Mouse (Mus musculus) CH12.LX (cell line): ENCODE results near the gene Psma3. TPM values are rescaled to one million over a fixed set of nuclear protein-coding genes. Genes with fewer than 3 reads are reported as not detected.

Experiments
- DNase-seq: peaks from one replicate; pipeline ENCODE4 v3.0.0-alpha.2; 2013; ENCODE audit errors: extremely low read depth
- H3K27ac ChIP-seq: 2 replicates; pipeline ENCODE4 v1.5.1; 2012; ENCODE audit warnings: low read depth, mild to moderate bottlenecking, control low read depth, moderate library complexity; ENCODE audit not compliant: insufficient read depth
- H3K27me3 ChIP-seq: replicated peaks from 2 replicates; pipeline ENCODE3; 2012; ENCODE audit warnings: inconsistent platforms
- H3K36me3 ChIP-seq, 2 experiments: replicated peaks in 1 of 2; 2 replicates each; pipeline versions ENCODE3 to v1.6.1; 2012; ENCODE audit warnings: inconsistent platforms in 1 of 2, low read length in 1 of 2, mild to moderate bottlenecking in 1 of 2, mixed read lengths in 1 of 2, moderate library complexity in 1 of 2; ENCODE audit not compliant: control insufficient read depth in 1 of 2, insufficient read depth in 1 of 2
- H3K4me1 ChIP-seq, 2 experiments: 2 replicates each; pipeline ENCODE4 v1.6.1; 2012; ENCODE audit warnings: inconsistent platforms in 1 of 2, moderate library complexity in 1 of 2; ENCODE audit not compliant: insufficient read depth in 2 of 2, control insufficient read depth in 1 of 2
- H3K4me2 ChIP-seq: 2 replicates; pipeline ENCODE4 v1.6.1; 2012; ENCODE audit warnings: low read depth, mild to moderate bottlenecking, control low read depth; ENCODE audit not compliant: poor library complexity, insufficient read depth, severe bottlenecking
- H3K4me3 ChIP-seq, 3 experiments: fragments of 150-350 bp in 1 of 3; sonication (generic) in 1 of 3; replicated peaks in 1 of 3; 2 replicates each; pipeline versions ENCODE3 to v1.5.1; 2011 to 2012; ENCODE audit warnings: low read depth in 2 of 3, low read length in 2 of 3, mild to moderate bottlenecking in 2 of 3, moderate library complexity in 2 of 3, control low read depth in 1 of 3, improper control_type of control experiment in 1 of 3, inconsistent platforms in 1 of 3, mixed read lengths in 1 of 3; ENCODE audit not compliant: poor library complexity in 1 of 3
- H3K79me2 ChIP-seq: replicated peaks from 2 replicates; pipeline ENCODE4 v1.6.1; 2012; ENCODE audit warnings: mild to moderate bottlenecking, moderate library complexity; ENCODE audit not compliant: control insufficient read depth, poor library complexity, insufficient read depth, severe bottlenecking; ENCODE audit errors: extremely low read depth
- H3K9ac ChIP-seq: 2 replicates; pipeline ENCODE4 v1.6.1; 2012; ENCODE audit warnings: low read depth, mild to moderate bottlenecking, control low read depth, moderate library complexity; ENCODE audit not compliant: insufficient read depth
- H3K9me3 ChIP-seq: replicated peaks from 2 replicates; pipeline ENCODE3; 2012; ENCODE audit warnings: low read length, inconsistent platforms, mixed read lengths
- CHD2 ChIP-seq: IDR thresholded peaks from 2 replicates; pipeline ENCODE4 v1.6.1; 2011; ENCODE audit warnings: low read length, improper control_type of control experiment
- ELF1 ChIP-seq: IDR thresholded peaks from 2 replicates; pipeline ENCODE4 v1.6.1; 2014; ENCODE audit warnings: low read depth, mild to moderate bottlenecking, inconsistent platforms, low read length, improper control_type of control experiment
- EP300 ChIP-seq: IDR thresholded peaks from 2 replicates; pipeline ENCODE4 v1.6.1; 2011; ENCODE audit warnings: low read length, improper control_type of control experiment
- GABPA ChIP-seq: IDR thresholded peaks from 2 replicates; pipeline ENCODE4 v1.6.1; 2012; ENCODE audit warnings: low read depth, low read length, improper control_type of control experiment, inconsistent platforms; ENCODE audit not compliant: insufficient replicate concordance
- HCFC1 ChIP-seq: IDR thresholded peaks from 2 replicates; pipeline ENCODE4 v1.6.1; 2012; ENCODE audit warnings: low read depth, mild to moderate bottlenecking, inconsistent platforms, low read length, improper control_type of control experiment
- IRF4 ChIP-seq: IDR thresholded peaks from 2 replicates; pipeline ENCODE4 v1.6.1; 2014; ENCODE audit warnings: low read depth, mild to moderate bottlenecking, inconsistent platforms, low read length, improper control_type of control experiment
- JUN ChIP-seq: IDR thresholded peaks from 2 replicates; pipeline ENCODE4 v1.6.1; 2011; ENCODE audit warnings: low read depth, mild to moderate bottlenecking, low read length, improper control_type of control experiment, moderate library complexity; ENCODE audit not compliant: insufficient read depth
- JUND ChIP-seq: conservative IDR thresholded peaks from 2 replicates; pipeline ENCODE4 v1.6.1; 2011; ENCODE audit warnings: low read depth, low read length, improper control_type of control experiment
- MAFK ChIP-seq: IDR thresholded peaks from 2 replicates; pipeline ENCODE4 v1.6.1; 2011; ENCODE audit warnings: low read length, improper control_type of control experiment; ENCODE audit not compliant: insufficient replicate concordance
- MAX ChIP-seq: IDR thresholded peaks from 2 replicates; pipeline ENCODE4 v1.6.1; 2011; ENCODE audit warnings: low read length, improper control_type of control experiment
- MAZ ChIP-seq: IDR thresholded peaks from 2 replicates; pipeline ENCODE4 v1.6.1; 2012; ENCODE audit warnings: low read depth, mild to moderate bottlenecking, inconsistent platforms, low read length, improper control_type of control experiment, moderate library complexity
- MEF2A ChIP-seq: IDR thresholded peaks from 2 replicates; pipeline ENCODE4 v1.6.1; 2014; ENCODE audit warnings: low read depth, mild to moderate bottlenecking, inconsistent platforms, low read length, improper control_type of control experiment, borderline replicate concordance
- MYC ChIP-seq: IDR thresholded peaks from 2 replicates; pipeline ENCODE4 v1.6.1; 2011; ENCODE audit warnings: low read depth, mild to moderate bottlenecking, improper control_type of control experiment, low read length
- NELFE ChIP-seq: IDR thresholded peaks from 2 replicates; pipeline ENCODE4 v1.6.1; 2011; ENCODE audit warnings: low read depth, low read length, improper control_type of control experiment
- NRF1 ChIP-seq: IDR thresholded peaks from 2 replicates; pipeline ENCODE4 v1.6.1; 2014; ENCODE audit warnings: low read depth, mild to moderate bottlenecking, inconsistent platforms, low read length, improper control_type of control experiment, moderate library complexity
- POLR2A ChIP-seq: IDR thresholded peaks from 2 replicates; pipeline ENCODE4 v1.6.1; 2011; ENCODE audit warnings: low read depth, mild to moderate bottlenecking, improper control_type of control experiment, low read length
- POLR2AphosphoS2 ChIP-seq: IDR thresholded peaks from 2 replicates; pipeline ENCODE4 v1.6.1; 2011; ENCODE audit warnings: low read depth, low read length, improper control_type of control experiment
- RCOR1 ChIP-seq: conservative IDR thresholded peaks from 2 replicates; pipeline ENCODE4 v1.6.1; 2012; ENCODE audit warnings: low read depth, mild to moderate bottlenecking, inconsistent platforms, low read length, improper control_type of control experiment
- UBTF ChIP-seq: IDR thresholded peaks from 2 replicates; pipeline ENCODE4 v1.6.1; 2012; ENCODE audit warnings: low read depth, mild to moderate bottlenecking, inconsistent platforms, low read length, improper control_type of control experiment, moderate library complexity
- USF1 ChIP-seq: IDR thresholded peaks from 2 replicates; pipeline ENCODE4 v1.6.1; 2014; ENCODE audit warnings: low read depth, mild to moderate bottlenecking, inconsistent platforms, low read length, improper control_type of control experiment
- USF2 ChIP-seq: conservative IDR thresholded peaks from 2 replicates; pipeline ENCODE4 v1.6.1; 2011; ENCODE audit warnings: low read depth, low read length, improper control_type of control experiment
- ZC3H11A ChIP-seq: IDR thresholded peaks from 2 replicates; pipeline ENCODE4 v1.6.1; 2012; ENCODE audit warnings: low read depth, mild to moderate bottlenecking, inconsistent platforms, low read length, improper control_type of control experiment
- ZNF384 ChIP-seq: IDR thresholded peaks from 2 replicates; pipeline ENCODE4 v1.6.1; 2012; ENCODE audit warnings: low read depth, low read length, improper control_type of control experiment, inconsistent platforms
- dilution Hi-C: fragments of 300-500 bp; cut with MboI; formaldehyde crosslinking; loops from 2 replicates; pipeline ENCODE4 v1.14.3; 2020; ENCODE audit warnings: low sequenced_read_pairs; ENCODE audit not compliant: extremely low pct_unique_long_range_greater_than_20kb, extremely low pct_ligation_motif_present
- in situ Hi-C: fragments of 300-500 bp; cut with MboI; formaldehyde crosslinking; loops from 3 replicates; pipeline ENCODE4 v1.14.3; 2019; ENCODE audit warnings: low sequenced_read_pairs, low pct_ligation_motif_present, low pct_unique_long_range_greater_than_20kb, mixed read lengths
- polyA plus RNA-seq: library from polyadenylated mRNA; unstranded; fragments of >175 nt; gene quantifications from 2 replicates; pipeline ENCODE4 v1.2.1, GENCODE M21; 2012; ENCODE audit warnings: low read depth; ENCODE audit not compliant: insufficient read length
- total RNA-seq, 2 experiments: library from RNA; depleted of rRNA; stranded (reverse); fragments of 300-350 nt in 1 of 2; fragments of >200 nt in 1 of 2; gene quantifications; 2 replicates each; pipeline ENCODE4 v1.2.3; 2012 to 2014

The Psma3 gene
- total and polyA plus RNA-seq, 3 experiments: 271 to 538 (median 355) TPM

DNA sequence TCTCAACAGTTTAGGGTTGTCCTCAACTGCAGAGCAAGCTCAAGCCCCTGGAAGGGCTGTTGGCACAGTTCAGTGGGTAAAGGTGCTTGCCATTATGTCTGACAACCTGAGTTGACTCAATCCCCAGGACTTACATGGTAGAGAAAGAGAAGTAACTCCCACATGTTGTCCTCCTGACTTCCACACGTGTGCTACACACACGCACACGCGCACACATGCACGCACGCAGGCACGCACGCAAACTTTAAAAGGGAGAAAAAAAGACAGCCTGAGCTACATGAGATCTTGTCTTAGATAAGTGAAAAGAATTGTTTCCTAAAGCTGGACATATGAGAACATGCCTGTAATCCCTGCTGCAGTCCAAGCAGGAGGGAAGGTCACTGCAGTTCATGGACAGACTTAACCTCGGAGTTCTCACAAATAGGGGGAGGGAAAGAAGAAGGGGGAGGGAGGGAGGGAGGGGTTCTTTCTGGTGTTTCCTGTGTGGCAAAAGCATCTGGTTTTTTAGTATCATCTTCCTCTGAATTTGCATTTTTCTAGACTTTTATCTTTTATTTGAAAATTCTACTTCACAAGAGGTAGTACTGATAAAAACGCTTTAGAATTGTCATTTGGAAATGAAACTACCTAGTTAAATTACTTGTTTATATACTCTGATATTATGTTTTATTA is 27.7 kb upstream of the Psma3 start:
- no peak overlapping the region for H3K27ac ChIP-seq

GRCm38 (mm10) chr12:70958640-70959039 is 15.8 kb upstream of the Psma3 start:
- no peak for TF ChIP-seq MYC
- no peak for TF ChIP-seq IRF4
- TF ChIP-seq ZC3H11A: no peak
- no peak for TF ChIP-seq NELFE
- TF ChIP-seq NRF1: no peak
- no peak for TF ChIP-seq ZNF384
- TF ChIP-seq ELF1: no peak
- no peak for TF ChIP-seq EP300
- no peak for TF ChIP-seq CHD2
- TF ChIP-seq RCOR1: no peak
- Histone ChIP-seq H3K36me3 (peaks cover 47 to 75% of the 10 kb centered on the region in 2 experiments), H3K4me2 (no peak overlapping the region), H3K4me1 (no peaks in the 10 kb centered on the region), H3K4me3 (no peak overlapping the region), H3K9ac (no peak overlapping the region), H3K27ac (no peak overlapping the region), H3K79me2 (no peaks in the 10 kb centered on the region), H3K27me3 (no peaks in the 10 kb centered on the region), H3K9me3 (no peaks in the 10 kb centered on the region)
- in situ Hi-C loops: no loop called here
- no peak for DNase-seq
- dilution Hi-C loops: no loop called here

More for the DNA sequence above, 27.7 kb upstream of the Psma3 start:
- dilution Hi-C loops: no loop called here
- Histone ChIP-seq H3K27me3 (no peaks in the 10 kb centered on the region), H3K4me3 (no peak overlapping the region), H3K4me1 (no peaks in the 10 kb centered on the region), H3K36me3 (peaks cover 29 to 57% of the 10 kb centered on the region in 2 experiments), H3K9ac (no peak overlapping the region), H3K4me2 (no peak overlapping the region), H3K79me2 (peaks cover 2% of the 10 kb centered on the region; the same call in 1 of the 2 replicates), H3K9me3 (no peaks in the 10 kb centered on the region)
- no peak for TF ChIP-seq POLR2A
- no peak for TF ChIP-seq UBTF
- no peak for TF ChIP-seq JUN
- no peak for TF ChIP-seq USF1
- no peak for TF ChIP-seq JUND
- no peak for TF ChIP-seq HCFC1
- no peak for TF ChIP-seq MYC
- TF ChIP-seq USF2: no peak
- no peak for TF ChIP-seq ELF1
- no peak for TF ChIP-seq MEF2A
- no peak for TF ChIP-seq GABPA
- TF ChIP-seq MAX: no peak
- TF ChIP-seq NELFE: no peak
- no peak for TF ChIP-seq POLR2AphosphoS2
- no peak for TF ChIP-seq MAZ
- no peak for TF ChIP-seq MAFK
- DNase-seq: no peak
- in situ Hi-C loops: no loop called here
